Mouse (Mus musculus) midbrain, embryonic 16.5 days (tissue): ENCODE measurements at regions not wholly inside any gene's neighbourhood (a gene's known extent, or its start where the extent isn't known, plus 50 kb on each side); places are given as distances from the start of the nearest gene placed in this dataset.

Experiments used
- ATAC-seq: fragments of 200-750 bp; cut with Nextera tagmentation; 2 replicates; pipeline ENCODE4 v1.8.0; 2017; ENCODE audit warnings: moderate TSS enrichment
- H3K27ac ChIP-seq: fragments of 300-500 bp; sonication (generic); 2 replicates; pipeline ENCODE4 v1.5.1; 2014; ENCODE audit warnings: mild to moderate bottlenecking, low read length, mixed read lengths
- H3K27me3 ChIP-seq: fragments of 300-500 bp; sonication (generic); 2 replicates; pipeline ENCODE4 v1.6.1; 2014; ENCODE audit warnings: low read depth, low read length, mixed read lengths; ENCODE audit not compliant: control insufficient read depth, insufficient read depth
- H3K36me3 ChIP-seq: fragments of 300-500 bp; sonication (generic); 2 replicates; pipeline ENCODE4 v1.6.1; 2014; ENCODE audit warnings: mild to moderate bottlenecking, low read length, moderate library complexity, mixed read lengths; ENCODE audit not compliant: control insufficient read depth, insufficient read depth
- H3K4me1 ChIP-seq: fragments of 300-500 bp; sonication (generic); 2 replicates; pipeline ENCODE4 v1.6.1; 2014; ENCODE audit warnings: mild to moderate bottlenecking, low read length, mixed read lengths; ENCODE audit not compliant: control insufficient read depth, insufficient read depth
- H3K4me2 ChIP-seq: fragments of 300-500 bp; sonication (generic); 2 replicates; pipeline ENCODE4 v1.6.1; 2014; ENCODE audit warnings: mild to moderate bottlenecking, low read length, mixed read lengths
- H3K4me3 ChIP-seq: fragments of 300-500 bp; sonication (generic); 2 replicates; pipeline ENCODE4 v1.5.1; 2014; ENCODE audit warnings: low read depth, mild to moderate bottlenecking, low read length, moderate library complexity, mixed read lengths
- H3K9ac ChIP-seq: fragments of 300-500 bp; sonication (generic); 2 replicates; pipeline ENCODE4 v1.6.1; 2014; ENCODE audit warnings: low read depth, low read length, mixed read lengths
- H3K9me3 ChIP-seq: fragments of 300-500 bp; sonication (generic); replicated peaks from 2 replicates; pipeline ENCODE4 v1.6.1; 2014; ENCODE audit warnings: mild to moderate bottlenecking, low read length, mixed read lengths; ENCODE audit not compliant: control insufficient read depth, poor library complexity, severe bottlenecking
- WGBS: fragments of 180-500 bp; shearing (Covaris S2); extraction: QIAGEN DNeasy Blood & Tissue Kit; methylation state at CpG from one replicate; pipeline ENCODE4 v1.1.7; 2014; 5-methylcytosine and 5-hydroxymethylcytosine counted together

DNA sequence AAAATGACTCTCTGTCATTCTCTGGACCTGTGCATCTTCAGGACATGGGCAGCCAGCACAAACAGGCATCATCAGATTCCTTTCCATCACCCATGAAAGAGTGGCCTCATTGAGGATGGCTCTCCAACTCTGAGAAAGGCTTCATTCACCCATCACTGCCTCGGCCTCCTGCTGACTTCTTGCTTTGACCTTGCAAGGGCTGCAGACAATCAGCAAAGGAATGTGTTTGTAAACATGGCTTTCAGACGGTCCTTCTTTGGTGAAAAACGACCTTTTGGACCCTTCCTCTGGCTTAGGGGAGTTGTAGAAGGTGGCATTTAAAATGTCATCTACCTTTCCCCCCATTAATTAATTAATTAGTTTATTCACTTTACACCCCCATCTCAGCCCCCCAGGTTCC lies 134.3 kb downstream of the Moxd1 start:
- H3K9me3 ChIP-seq: no peaks in the 10 kb centered on the region
- H3K4me2 ChIP-seq: no peak overlapping the region
- H3K36me3 ChIP-seq: no peaks in the 10 kb centered on the region
- H3K9ac ChIP-seq: no peak overlapping the region
- no peaks in the 10 kb centered on the region for H3K27me3 ChIP-seq
- 18% methylated on average over 3 of the region's 3 CpGs for WGBS
- no peaks in the 10 kb centered on the region for H3K4me1 ChIP-seq
- ATAC-seq: no peak
- no peak overlapping the region for H3K27ac ChIP-seq
- H3K4me3 ChIP-seq: no peak overlapping the region

DNA sequence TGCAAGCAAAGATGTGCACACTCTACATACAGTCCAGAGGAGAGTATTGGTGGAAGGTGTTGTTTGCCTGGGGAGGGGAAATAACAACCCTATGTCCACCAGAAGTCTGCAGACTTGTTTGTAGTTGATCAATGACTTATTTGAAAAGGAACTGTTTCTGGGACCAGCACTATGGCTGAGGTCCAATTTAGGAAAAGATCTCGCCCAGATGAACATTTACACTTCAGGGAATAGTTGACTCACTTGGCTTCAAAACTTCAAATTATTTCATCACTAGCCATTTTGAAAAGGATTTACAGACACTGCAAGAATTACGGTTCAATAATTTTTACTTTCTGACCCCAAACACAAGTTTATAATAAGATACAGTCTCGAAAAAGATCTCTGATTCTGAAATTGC lies 138.1 kb downstream of the Moxd1 start:
- Histone ChIP-seq H3K9ac (no peak overlapping the region), H3K36me3 (no peaks in the 10 kb centered on the region), H3K9me3 (no peaks in the 10 kb centered on the region), H3K27me3 (no peaks in the 10 kb centered on the region), H3K27ac (no peak overlapping the region), H3K4me1 (no peaks in the 10 kb centered on the region), H3K4me2 (no peak overlapping the region), H3K4me3 (no peak overlapping the region)
- no peak for ATAC-seq
- WGBS: 90% methylated on average over 3 of the region's 3 CpGs

DNA sequence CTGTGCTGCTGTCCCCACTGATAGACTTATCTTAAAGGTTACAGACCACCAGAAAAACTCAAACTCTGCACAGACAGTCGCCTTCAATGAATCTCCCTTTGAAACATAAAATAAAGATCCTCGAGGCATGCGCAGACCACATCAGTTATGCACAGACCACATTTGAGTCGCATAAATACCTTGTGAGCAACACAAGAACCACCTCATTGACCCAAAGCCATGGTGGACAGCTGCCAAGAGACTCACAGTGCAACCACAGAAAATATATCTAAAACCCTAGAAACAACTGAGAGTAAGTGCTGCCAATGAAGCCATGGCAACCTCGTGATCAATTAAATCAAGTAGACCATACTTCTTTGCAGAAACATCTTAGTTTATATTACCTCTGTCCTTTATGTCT lies 142.1 kb downstream of the Moxd1 start:
- no peak overlapping the region for H3K4me3 ChIP-seq
- no peaks in the 10 kb centered on the region for H3K4me1 ChIP-seq
- H3K27ac ChIP-seq: no peak overlapping the region
- no peaks in the 10 kb centered on the region for H3K27me3 ChIP-seq
- H3K4me2 ChIP-seq: no peak overlapping the region
- no peak overlapping the region for H3K9ac ChIP-seq
- no peaks in the 10 kb centered on the region for H3K36me3 ChIP-seq
- 75% methylated on average over 5 of the region's 5 CpGs for WGBS
- no peaks in the 10 kb centered on the region for H3K9me3 ChIP-seq
- no peak for ATAC-seq

DNA sequence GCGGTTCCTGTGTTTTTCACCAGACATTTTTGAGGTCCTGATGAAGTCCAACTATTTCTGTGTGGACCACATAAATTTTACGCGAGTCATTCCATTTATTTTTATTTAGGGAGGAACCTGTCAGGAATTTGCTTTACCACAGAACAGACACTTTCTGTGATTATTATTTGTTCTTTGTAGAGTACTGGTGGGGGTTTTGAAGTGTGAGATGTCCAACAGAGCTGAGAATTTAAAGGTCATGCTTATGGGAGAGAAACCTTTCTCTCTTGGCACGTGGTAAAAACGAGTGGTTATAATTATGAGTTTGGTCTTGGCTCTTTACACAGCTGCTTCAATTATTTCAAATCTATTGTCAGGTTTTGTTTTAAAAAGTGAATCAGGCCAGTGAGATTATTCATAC lies 143.7 kb downstream of the Moxd1 start:
- no peaks in the 10 kb centered on the region for H3K9me3 ChIP-seq
- no peaks in the 10 kb centered on the region for H3K4me1 ChIP-seq
- no peak overlapping the region for H3K4me3 ChIP-seq
- 74% methylated on average over 5 of the region's 5 CpGs for WGBS
- no peak overlapping the region for H3K4me2 ChIP-seq
- no peak overlapping the region for H3K27ac ChIP-seq
- no peaks in the 10 kb centered on the region for H3K36me3 ChIP-seq
- no peaks in the 10 kb centered on the region for H3K27me3 ChIP-seq
- H3K9ac ChIP-seq: no peak overlapping the region
- no peak for ATAC-seq

DNA sequence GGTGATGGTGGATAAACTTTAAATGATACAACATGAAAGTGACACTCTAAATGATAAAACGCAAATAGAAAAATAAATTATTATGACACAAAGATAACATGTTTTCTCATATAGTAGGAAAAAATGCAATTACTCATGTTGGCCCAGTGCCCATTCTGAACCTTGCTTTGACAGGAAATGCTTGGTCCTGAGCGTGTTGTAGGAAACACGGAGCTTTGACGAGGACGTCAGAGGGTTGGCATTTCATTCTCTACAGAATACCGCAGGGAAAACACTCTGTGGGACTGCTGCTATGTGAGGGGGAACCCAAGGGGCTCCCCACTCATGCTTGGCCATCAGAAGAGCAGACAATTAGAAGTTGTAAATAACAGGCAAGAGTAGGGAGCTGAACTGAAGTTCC lies 150.6 kb downstream of the Moxd1 start:
- Histone ChIP-seq H3K27ac (no peak overlapping the region), H3K4me3 (no peak overlapping the region), H3K4me1 (no peaks in the 10 kb centered on the region), H3K9ac (no peak overlapping the region), H3K4me2 (no peak overlapping the region), H3K9me3 (no peaks in the 10 kb centered on the region), H3K27me3 (no peaks in the 10 kb centered on the region), H3K36me3 (no peaks in the 10 kb centered on the region)
- WGBS: 64% methylated on average over 6 of the region's 6 CpGs
- ATAC-seq: no peak

DNA sequence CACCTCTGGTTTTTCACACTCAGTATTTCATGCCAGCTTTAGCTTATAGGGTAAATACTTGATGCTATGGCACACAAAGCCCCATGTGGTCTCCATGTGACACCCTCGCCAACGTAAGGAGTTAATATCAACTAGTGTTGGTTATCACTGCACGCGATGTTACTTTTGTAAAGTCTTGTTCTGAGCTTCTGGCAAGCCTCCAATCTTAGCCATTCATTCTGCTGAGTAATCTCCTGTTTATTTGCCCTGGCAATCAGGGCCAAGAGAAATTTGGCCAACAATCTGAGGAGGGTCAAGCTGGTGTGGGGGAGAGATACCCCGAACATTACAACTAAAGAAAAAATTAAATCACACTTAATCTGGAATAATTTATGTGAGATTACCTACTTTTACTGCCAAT lies 156.0 kb downstream of the Moxd1 start:
- Histone ChIP-seq H3K4me2 (no peak overlapping the region), H3K9ac (no peak overlapping the region), H3K4me1 (no peaks in the 10 kb centered on the region), H3K36me3 (no peaks in the 10 kb centered on the region), H3K27ac (no peak overlapping the region), H3K4me3 (no peak overlapping the region), H3K27me3 (no peaks in the 10 kb centered on the region), H3K9me3 (no peaks in the 10 kb centered on the region)
- no peak for ATAC-seq
- 68% methylated on average over 5 of the region's 5 CpGs for WGBS

DNA sequence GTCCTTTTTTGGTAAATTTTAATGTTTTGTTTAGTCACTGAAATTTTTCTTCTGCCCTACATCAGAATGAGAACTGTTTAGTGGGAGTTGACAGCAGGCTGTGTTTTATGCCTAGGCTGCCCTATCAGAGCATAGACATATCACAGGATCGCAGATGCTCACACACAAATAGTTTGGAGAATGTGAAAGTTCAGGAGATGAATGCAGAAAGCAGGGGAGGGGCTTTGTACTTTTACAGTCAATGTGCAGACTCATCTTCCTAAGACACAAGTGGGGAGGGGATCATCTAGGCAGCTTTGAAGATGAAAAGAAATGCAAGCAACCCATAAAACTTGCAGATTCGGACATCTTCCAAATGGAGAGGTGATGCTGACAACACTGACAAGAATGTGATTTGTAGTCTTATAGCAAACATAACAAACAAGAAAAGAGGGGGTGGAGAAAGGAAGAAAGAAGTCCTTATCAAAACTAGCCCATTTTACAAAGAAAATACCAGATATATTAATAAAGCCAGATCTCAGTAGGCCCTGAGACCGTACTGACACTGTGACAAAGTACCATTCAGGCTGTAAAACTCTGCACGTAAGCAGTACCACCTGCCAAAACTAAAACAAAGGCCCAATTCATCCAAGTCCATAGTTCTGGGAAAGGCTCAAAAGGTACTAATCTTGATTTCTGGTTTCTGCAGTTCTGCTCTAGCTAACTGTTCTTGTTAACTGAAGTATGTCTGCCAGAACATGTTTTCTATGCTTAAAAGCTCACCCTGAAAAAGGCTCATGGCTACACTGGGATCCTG lies 157.4 kb downstream of the Moxd1 start:
- no peak overlapping the region for H3K9ac ChIP-seq
- 81% methylated on average over 4 of the region's 4 CpGs for WGBS
- no peak for ATAC-seq
- no peaks in the 10 kb centered on the region for H3K27me3 ChIP-seq
- no peak overlapping the region for H3K4me2 ChIP-seq
- H3K27ac ChIP-seq: no peak overlapping the region
- H3K4me1 ChIP-seq: no peaks in the 10 kb centered on the region
- no peaks in the 10 kb centered on the region for H3K36me3 ChIP-seq
- H3K4me3 ChIP-seq: no peak overlapping the region
- H3K9me3 ChIP-seq: no peaks in the 10 kb centered on the region

DNA sequence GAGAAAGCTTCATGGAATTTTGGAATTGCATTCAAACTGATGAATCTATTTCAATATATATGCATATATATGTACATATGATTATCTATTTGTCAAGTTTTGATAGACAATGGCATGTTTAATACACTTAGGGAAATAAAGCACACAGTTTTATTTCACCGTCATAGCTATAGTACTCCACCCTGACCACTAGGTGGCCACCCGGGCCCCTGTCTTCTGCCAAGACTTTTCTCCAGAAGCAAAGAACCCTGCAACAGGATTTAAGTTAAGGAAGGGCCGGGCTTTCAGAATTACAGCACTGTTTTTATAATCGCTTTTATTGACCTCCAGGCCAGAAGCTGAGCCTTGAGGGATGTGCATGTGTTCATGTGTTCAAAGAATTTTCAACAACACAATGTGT lies 158.6 kb downstream of the Moxd1 start:
- no peaks in the 10 kb centered on the region for H3K9me3 ChIP-seq
- no peaks in the 10 kb centered on the region for H3K4me1 ChIP-seq
- H3K27ac ChIP-seq: no peak overlapping the region
- H3K36me3 ChIP-seq: no peaks in the 10 kb centered on the region
- H3K9ac ChIP-seq: no peak overlapping the region
- no peak overlapping the region for H3K4me2 ChIP-seq
- 14% methylated on average over 4 of the region's 4 CpGs for WGBS
- no peaks in the 10 kb centered on the region for H3K27me3 ChIP-seq
- ATAC-seq: no peak
- no peak overlapping the region for H3K4me3 ChIP-seq

DNA sequence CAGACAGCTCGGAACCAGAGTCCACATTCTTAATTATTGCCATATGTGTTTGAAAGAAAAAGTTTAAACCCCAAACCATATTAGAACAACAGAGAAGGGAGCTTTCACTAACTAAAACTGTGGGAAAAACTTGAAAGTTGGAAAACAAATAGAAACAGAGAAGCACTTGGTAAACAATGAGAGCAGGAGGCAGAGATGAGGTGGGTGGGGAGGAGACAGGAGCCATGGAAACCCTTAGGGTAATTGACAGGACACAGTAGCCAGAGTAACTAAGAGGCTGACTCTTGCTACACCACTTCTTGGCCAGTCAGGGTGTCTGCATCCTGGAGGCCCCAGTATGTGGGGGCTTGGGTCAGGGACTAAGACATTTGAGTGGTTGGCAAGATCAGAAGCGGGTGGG lies 160.7 kb downstream of the Moxd1 start:
- H3K27me3 ChIP-seq: no peaks in the 10 kb centered on the region
- H3K27ac ChIP-seq: no peak overlapping the region
- H3K4me1 ChIP-seq: no peaks in the 10 kb centered on the region
- no peaks in the 10 kb centered on the region for H3K36me3 ChIP-seq
- H3K4me3 ChIP-seq: no peak overlapping the region
- H3K4me2 ChIP-seq: no peak overlapping the region
- H3K9ac ChIP-seq: no peak overlapping the region
- no peak for ATAC-seq
- WGBS: 83% methylated on average over 2 of the region's 2 CpGs
- H3K9me3 ChIP-seq: no peaks in the 10 kb centered on the region
